Mouse (Mus musculus) erythroid progenitor cell, adult 5-6 weeks (primary cell): ENCODE data around the gene Trim47. TPM values are rescaled to one million over a fixed set of nuclear protein-coding genes. Genes with fewer than 3 reads are reported as not detected.

Experiments used
- total RNA-seq, 2 experiments: library from RNA; stranded (forward) in 1 of 2; stranded (reverse) in 1 of 2; fragments of 150-400 nt in 1 of 2; fragments of 186-747, 209-891 nt in 1 of 2; gene quantifications; 2 replicates each; pipeline versions ENCODE4 v1.2.3 to v1.2.4; 2015 to 2017; ENCODE audit warnings: low replicate concordance in 2 of 2

The Trim47 gene
- total RNA-seq, 2 experiments from 2014 or later, result not detected

Other genes with a start within 250 kb of the Trim47 start
- gene Smim5, start 227.2 kb downstream of the Trim47 start, total RNA-seq (2015; ENCODE audit: low replicate concordance), result 37.7 and 44.7 TPM in 2 replicates
- 27.1 and 64.4 TPM in 2 replicates for gene Smim5, start 227.2 kb downstream of the Trim47 start, total RNA-seq (2017; ENCODE audit: low replicate concordance)
- 4.3 and 15.1 TPM in 2 replicates for gene Smim6, start 215.2 kb downstream of the Trim47 start, total RNA-seq (2015; ENCODE audit: low replicate concordance)
- gene Smim6, start 215.2 kb downstream of the Trim47 start, total RNA-seq (2017; ENCODE audit: low replicate concordance), result 0.23 and 6.4 TPM in 2 replicates
- gene Sap30bp, start 193.9 kb downstream of the Trim47 start, total RNA-seq (2015; ENCODE audit: low replicate concordance), result 16.6 and 17.6 TPM in 2 replicates
- gene Sap30bp, start 193.9 kb downstream of the Trim47 start, total RNA-seq (2017; ENCODE audit: low replicate concordance), result 224 and 296 TPM in 2 replicates
- 16.3 and 17.7 TPM in 2 replicates for gene Recql5, start 193.7 kb downstream of the Trim47 start, total RNA-seq (2015; ENCODE audit: low replicate concordance)
- 13.8 and 33.5 TPM in 2 replicates for gene Recql5, start 193.7 kb downstream of the Trim47 start, total RNA-seq (2017; ENCODE audit: low replicate concordance)
- not detected in 2 replicates for gene Itgb4, start 152.5 kb downstream of the Trim47 start, total RNA-seq (2015; ENCODE audit: low replicate concordance)
- gene Itgb4, start 152.5 kb downstream of the Trim47 start, total RNA-seq (2017; ENCODE audit: low replicate concordance), result not detected in 2 replicates
- gene Galk1, start 114.5 kb downstream of the Trim47 start, total RNA-seq (2015; ENCODE audit: low replicate concordance), result 3.4 TPM in 1 of 2 replicates, not detected in the other
- 1.3 and 5.1 TPM in 2 replicates for gene Galk1, start 114.5 kb downstream of the Trim47 start, total RNA-seq (2017; ENCODE audit: low replicate concordance)
- 711 and 715 TPM in 2 replicates for gene H3f3b, start 99.2 kb downstream of the Trim47 start, total RNA-seq (2015; ENCODE audit: low replicate concordance)
- gene H3f3b, start 99.2 kb downstream of the Trim47 start, total RNA-seq (2017; ENCODE audit: low replicate concordance), result 555 and 685 TPM in 2 replicates
- gene Unk, start 96.9 kb downstream of the Trim47 start, total RNA-seq (2015; ENCODE audit: low replicate concordance), result 12.2 and 15.1 TPM in 2 replicates
- gene Unk, start 96.9 kb downstream of the Trim47 start, total RNA-seq (2017; ENCODE audit: low replicate concordance), result 24.3 and 29.4 TPM in 2 replicates
- gene Unc13d, start 49.2 kb downstream of the Trim47 start, total RNA-seq (2015; ENCODE audit: low replicate concordance), result 2.5 and 6.5 TPM in 2 replicates
- 1.9 and 2.1 TPM in 2 replicates for gene Unc13d, start 49.2 kb downstream of the Trim47 start, total RNA-seq (2017; ENCODE audit: low replicate concordance)
- gene Wbp2, start 40.2 kb downstream of the Trim47 start, total RNA-seq (2015; ENCODE audit: low replicate concordance), result 114 and 127 TPM in 2 replicates
- gene Wbp2, start 40.2 kb downstream of the Trim47 start, total RNA-seq (2017; ENCODE audit: low replicate concordance), result 43.8 and 56.9 TPM in 2 replicates
- gene Trim65, start 3.9 kb upstream of the Trim47 start, total RNA-seq (2015; ENCODE audit: low replicate concordance), result 4.0 and 4.6 TPM in 2 replicates
- 0.30 and 1.4 TPM in 2 replicates for gene Trim65, start 3.9 kb upstream of the Trim47 start, total RNA-seq (2017; ENCODE audit: low replicate concordance)
- 9.2 and 16.9 TPM in 2 replicates for gene Mrpl38, start 11.7 kb upstream of the Trim47 start, total RNA-seq (2015; ENCODE audit: low replicate concordance)
- gene Mrpl38, start 11.7 kb upstream of the Trim47 start, total RNA-seq (2017; ENCODE audit: low replicate concordance), result 5.3 and 8.5 TPM in 2 replicates
- 13.3 and 32.7 TPM in 2 replicates for gene Fbf1, start 41.0 kb upstream of the Trim47 start, total RNA-seq (2015; ENCODE audit: low replicate concordance)
- gene Fbf1, start 41.0 kb upstream of the Trim47 start, total RNA-seq (2017; ENCODE audit: low replicate concordance), result 12.3 and 27.5 TPM in 2 replicates
- gene Ten1, start 71.6 kb upstream of the Trim47 start, total RNA-seq (2015; ENCODE audit: low replicate concordance), result 11.2 and 19.3 TPM in 2 replicates
- 3.0 and 3.7 TPM in 2 replicates for gene Ten1, start 71.6 kb upstream of the Trim47 start, total RNA-seq (2017; ENCODE audit: low replicate concordance)
- 15.5 and 18.4 TPM in 2 replicates for gene Acox1, start 71.8 kb upstream of the Trim47 start, total RNA-seq (2015; ENCODE audit: low replicate concordance)
- 6.4 and 20.5 TPM in 2 replicates for gene Acox1, start 71.8 kb upstream of the Trim47 start, total RNA-seq (2017; ENCODE audit: low replicate concordance)
- gene Evpl, start 110.9 kb upstream of the Trim47 start, total RNA-seq (2015; ENCODE audit: low replicate concordance), result not detected in 2 replicates
- gene Evpl, start 110.9 kb upstream of the Trim47 start, total RNA-seq (2017; ENCODE audit: low replicate concordance), result not detected in 2 replicates
- 13.7 and 18.9 TPM in 2 replicates for gene Srp68, start 147.0 kb upstream of the Trim47 start, total RNA-seq (2015; ENCODE audit: low replicate concordance)
- gene Srp68, start 147.0 kb upstream of the Trim47 start, total RNA-seq (2017; ENCODE audit: low replicate concordance), result 18.2 and 21.3 TPM in 2 replicates
- not detected in 2 replicates for gene Galr2, start 153.7 kb upstream of the Trim47 start, total RNA-seq (2015; ENCODE audit: low replicate concordance)
- not detected in 2 replicates for gene Galr2, start 153.7 kb upstream of the Trim47 start, total RNA-seq (2017; ENCODE audit: low replicate concordance)
- 7.6 and 8.4 TPM in 2 replicates for gene Exoc7, start 180.0 kb upstream of the Trim47 start, total RNA-seq (2015; ENCODE audit: low replicate concordance)
- 7.4 and 57.7 TPM in 2 replicates for gene Exoc7, start 180.0 kb upstream of the Trim47 start, total RNA-seq (2017; ENCODE audit: low replicate concordance)
- gene Foxj1, start 208.2 kb upstream of the Trim47 start, total RNA-seq (2015; ENCODE audit: low replicate concordance), result not detected in 2 replicates
- gene Foxj1, start 208.2 kb upstream of the Trim47 start, total RNA-seq (2017; ENCODE audit: low replicate concordance), result 0.83 TPM in 1 of 2 replicates, not detected in the other